Mouse (Mus musculus): ENCODE results near the gene Acat3.
"Not testable (repeated sequence)": the region's sequence is repeated elsewhere in the genome, so short reads cannot be mapped to it uniquely, and the experiment has no call there.

Acat3 gene

DNA sequence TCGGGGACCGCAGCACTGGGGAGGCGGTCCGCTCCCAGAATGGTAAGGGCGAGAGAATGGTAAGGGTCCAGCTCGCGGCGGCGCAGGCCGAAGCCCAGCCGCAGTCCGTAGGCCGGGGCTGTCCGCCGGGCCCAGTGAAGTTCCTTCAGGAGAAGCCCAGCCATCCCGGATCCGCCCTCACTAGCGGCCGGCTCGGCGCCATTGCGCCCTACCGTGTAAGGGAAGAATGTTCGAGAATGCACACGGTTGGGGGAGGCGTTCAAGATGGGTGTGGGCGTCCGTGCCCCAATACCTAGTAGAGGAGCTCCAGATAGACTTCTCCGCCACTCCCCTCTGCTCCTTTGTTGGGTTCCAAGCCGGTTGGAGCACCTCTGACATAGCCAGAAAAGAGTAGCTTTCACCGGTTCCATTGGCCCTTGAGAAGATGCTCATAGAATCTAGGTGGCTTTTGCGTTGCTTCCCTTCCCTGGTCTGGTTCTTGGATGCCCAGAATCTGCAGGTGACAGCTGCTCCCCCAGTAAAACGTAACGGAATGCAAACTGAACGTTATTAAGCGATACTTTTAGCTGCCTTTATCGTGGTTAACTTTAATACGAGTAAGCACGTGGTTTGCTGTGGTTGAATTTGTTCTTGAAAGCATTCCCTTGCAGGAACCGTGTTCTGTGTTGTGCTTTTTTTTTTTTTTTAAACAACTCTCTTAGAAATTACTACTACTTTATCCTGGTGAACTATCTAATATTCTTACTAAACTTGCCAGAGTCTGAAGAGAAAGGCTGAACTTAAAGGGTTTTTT, 23.6 kb downstream of the Acat3 start:
- peak; percentile 53 for DNase-seq

DNA sequence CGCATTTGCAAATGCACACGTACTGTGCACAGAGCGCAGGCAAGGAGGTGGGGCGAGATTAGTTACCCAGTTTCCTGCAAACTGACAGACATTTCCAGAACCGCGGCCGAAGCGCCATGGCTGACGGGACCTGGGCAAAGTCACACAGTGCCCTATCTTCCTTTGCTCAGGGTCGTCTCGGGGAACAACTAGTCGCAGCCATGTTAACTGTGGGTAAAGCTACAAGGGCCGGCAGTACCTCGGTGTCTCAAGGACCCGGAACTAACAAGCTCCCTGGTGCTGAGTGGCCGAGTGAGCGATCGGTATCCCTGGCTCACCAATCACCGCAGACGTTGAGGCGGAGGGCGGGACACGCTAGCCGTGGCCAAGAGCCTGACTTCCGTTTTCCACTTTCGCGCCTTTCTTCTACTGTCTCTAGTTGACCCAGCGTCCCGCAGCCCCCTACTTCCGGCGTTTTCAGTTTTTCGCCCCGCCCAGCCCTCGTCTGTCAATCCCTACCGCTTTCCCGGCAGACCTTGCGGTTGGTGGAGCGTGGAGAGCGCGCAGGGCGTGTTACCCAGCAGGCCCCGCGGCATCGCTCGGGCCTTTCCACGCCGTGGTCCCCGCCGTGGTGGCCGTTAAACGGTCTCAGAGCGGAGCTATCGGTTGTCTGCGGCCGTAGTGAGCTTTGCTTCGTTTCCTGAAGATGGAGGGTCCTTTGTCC, 24.4 kb downstream of the Acat3 start, which contains the start of gene Mrpl18:
TSS of gene Mrpl18 (minus strand) at position 465 of the 703 bp plus-strand sequence.
- DNase-seq = peak; percentile 100

DNA sequence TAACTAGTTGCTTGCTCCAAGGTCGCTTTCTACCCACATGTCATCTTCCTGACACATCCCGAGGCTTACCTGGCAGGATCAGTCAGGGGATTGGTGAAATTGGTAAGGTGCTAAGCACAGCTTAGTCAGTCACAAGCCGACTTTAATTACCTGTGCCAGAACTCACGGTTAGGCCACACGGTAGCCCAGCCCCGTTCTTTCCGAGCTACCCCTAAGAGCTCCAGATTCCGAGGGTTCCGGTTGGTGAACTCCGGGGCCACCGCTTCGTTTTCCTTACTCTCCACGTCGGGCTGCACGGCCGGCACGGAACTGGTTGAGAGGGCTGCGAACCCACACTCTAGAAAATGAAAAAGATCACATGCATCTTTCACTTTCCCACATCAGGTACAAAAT, 24.9 kb downstream of the Acat3 start, which contains the start of gene Tcp1:
TSS of gene Tcp1 (plus strand) at position 214 of the 393 bp plus-strand sequence.
- peak; percentile 53 for DNase-seq

- DNase-seq = no peak
Measured at GRCm38 (mm10) chr17:12910391-12910790, 30.0 kb downstream of the Acat3 start.

- DNase-seq = no peak
Measured at GRCm38 (mm10) chr17:12909361-12910280, 30.8 kb downstream of the Acat3 start, which contains the start of gene Pnldc1. TSS of gene Pnldc1 (minus strand) at chr17:12910230.

DNA sequence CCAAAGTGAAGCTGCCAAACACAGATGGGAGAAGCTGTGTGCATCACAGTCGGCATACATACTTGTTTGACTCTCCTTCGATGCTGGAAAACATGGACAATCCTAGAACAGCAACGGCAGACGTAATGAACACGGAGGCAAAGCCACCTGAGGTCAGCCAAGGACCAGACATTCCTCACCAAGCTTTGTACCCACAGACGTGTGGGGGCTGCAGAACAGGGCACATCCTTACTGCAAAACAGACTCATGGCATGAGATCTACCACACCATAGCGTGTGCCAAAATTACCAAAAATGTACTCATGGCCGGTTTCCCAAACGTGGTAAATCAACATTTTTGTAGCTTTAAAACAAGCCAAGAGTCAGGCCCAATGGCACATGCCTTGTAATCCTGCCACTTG, 34.0 kb downstream of the Acat3 start:
- DNase-seq = no peak

- DNase-seq = no peak
Measured at GRCm38 (mm10) chr17:12905810-12906209, 34.6 kb downstream of the Acat3 start.

- DNase-seq = no peak
Measured at GRCm38 (mm10) chr17:12904349-12904748, 36.1 kb downstream of the Acat3 start.

GRCm38 (mm10) chr17:12903372-12904333, 36.7 kb downstream of the Acat3 start:
- DNase-seq = no peak

DNA sequence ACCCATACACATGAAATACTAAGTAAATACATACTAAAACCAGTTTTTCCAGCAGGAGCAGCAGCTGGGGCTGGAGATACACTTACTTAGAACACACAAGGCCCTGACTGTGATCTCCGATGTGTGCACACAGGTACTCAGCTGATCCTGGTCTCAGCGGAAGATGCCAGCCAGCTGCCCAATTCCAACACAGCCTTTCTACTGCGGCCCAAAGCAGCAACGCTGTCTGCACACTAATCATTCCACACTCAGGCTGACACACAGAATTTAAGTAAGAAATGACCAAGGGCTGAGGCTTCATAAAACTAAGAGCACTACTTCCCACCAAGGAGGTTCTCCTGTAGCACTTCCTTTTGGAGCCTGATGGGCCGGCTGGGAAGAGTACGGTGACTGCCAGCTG, 38.1 kb downstream of the Acat3 start:
- DNase-seq = no peak

- DNase-seq = not testable (repeated sequence)
Measured at GRCm38 (mm10) chr17:12898607-12899006, 41.8 kb downstream of the Acat3 start.

DNA sequence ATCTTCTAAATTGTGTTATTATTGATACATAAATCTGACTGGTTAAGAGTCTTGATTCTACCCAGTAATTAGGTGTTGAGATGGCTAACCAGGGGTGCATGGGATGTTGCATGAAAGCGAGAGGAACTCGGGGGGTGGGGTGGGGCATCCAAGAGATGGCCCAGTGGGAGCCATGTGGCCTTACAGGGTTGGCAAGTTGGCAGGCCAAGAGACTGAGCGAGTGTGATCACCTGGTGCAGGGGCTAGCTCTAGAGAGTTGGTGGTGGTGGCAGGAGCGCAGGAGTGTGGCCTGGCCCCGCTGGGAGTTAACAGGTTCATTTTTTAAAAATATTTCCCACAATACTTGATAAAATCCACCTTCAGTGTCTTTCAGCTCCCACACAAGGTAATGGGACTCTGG, 42.7 kb downstream of the Acat3 start:
- DNase-seq = no peak

DNA sequence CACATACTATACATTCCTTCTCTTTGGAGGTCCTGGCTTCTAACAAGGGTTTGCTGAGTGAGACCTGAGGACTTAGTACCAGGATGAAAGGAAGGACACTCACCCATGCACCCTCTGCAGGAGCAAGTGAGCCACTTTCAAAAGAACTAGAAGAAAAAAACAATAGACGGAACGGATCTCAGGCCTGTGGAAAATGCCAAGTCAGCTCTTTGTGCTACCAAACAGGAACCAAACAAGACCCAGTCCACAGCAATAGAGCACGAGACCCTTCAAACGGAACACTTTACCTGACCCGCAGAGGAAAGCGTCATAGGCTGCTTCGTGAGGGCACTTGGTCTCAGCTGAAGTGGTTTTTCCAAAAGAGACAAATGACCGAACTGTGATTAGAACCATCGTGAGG, 48.4 kb downstream of the Acat3 start:
- no peak for DNase-seq

GRCm38 (mm10) chr17:12891054-12891453, 49.3 kb downstream of the Acat3 start:
- no peak for DNase-seq

DNA sequence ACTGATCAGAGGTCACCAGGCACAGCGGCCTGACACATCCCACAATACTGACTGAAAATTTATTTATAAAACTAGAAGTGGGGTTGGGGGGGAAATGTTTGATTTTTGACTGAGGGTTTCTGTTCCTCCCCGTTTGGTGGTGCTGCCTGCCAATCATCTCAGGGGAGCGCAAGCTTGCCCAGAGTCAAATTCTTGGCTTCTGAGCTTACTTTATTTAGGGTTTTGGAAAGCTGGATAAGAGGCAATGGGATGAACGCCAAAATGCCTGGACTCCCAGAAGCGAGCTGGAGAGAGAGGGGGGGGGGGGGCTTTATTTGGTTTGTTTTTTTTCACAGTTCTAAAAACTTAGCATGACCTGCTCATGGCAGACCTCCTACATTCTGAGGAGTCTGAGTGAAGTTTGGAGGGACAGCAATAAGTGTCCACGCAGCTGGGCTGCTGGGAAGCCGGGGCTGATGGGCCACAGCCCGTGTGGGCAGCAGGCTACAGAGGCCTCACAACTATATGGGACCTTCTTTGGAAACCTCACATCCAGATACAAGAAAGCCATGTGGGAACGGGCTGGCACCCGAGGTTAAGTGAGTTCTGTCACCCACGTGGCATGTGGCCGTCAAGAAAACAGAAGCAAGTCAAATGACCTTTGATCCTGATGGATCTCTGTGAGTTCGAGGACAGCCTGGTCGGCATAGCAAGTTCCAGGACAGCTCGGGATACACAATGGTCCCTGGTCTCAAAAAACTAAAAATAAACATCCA, 53.2 kb downstream of the Acat3 start:
- no peak for DNase-seq

DNA sequence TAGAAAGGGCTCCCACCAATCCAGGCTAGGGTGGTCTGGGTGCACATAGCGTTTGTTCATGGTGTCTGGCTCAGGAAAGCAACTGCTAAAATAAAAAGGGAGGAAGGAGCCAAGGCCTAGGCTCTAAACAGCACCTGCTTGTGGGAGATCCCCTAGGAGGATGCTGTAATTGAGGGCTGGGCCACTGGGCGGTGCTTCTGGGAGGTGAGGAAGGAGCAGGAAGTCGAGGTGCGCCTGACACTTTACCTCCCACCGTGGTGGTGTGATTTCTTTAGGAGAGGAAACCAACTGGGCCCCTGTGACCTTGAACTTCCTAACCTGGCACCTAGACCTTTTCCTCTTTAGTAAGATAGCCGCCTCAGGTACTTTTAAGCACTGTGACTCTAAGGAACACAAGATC, 53.8 kb downstream of the Acat3 start:
- no peak for DNase-seq

- no peak for DNase-seq
Measured at GRCm38 (mm10) chr17:12881216-12881615, 59.2 kb downstream of the Acat3 start.

GRCm38 (mm10) chr17:12880178-12880577, 60.2 kb downstream of the Acat3 start:
- peak; percentile 93 for DNase-seq

DNA sequence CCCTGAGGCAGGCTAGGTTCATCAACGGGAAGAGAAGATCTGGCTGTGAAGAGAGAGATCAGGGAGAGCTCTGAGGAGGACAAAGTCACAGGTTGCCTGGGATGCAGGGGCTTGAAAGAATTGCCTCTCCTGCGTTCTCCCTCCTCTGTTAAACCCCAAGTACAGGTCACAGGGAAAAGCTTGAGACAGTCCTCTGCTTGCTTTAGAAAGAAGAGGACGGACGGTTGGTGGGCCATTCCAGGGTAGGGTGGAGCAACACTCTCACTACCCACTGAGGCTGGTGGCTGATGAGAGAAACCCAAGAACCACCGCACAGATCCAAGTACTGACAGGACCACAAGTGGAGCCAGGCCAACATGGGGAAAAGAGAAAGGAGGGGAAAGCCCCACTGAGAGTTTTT, 64.7 kb downstream of the Acat3 start, which contains the start of gene Mrgprh:
TSS of gene Mrgprh (plus strand) at position 301 of the 400 bp plus-strand sequence.
- DNase-seq = no peak

Measured in kidney, adult 9 months (tissue).